Mouse (Mus musculus) hindbrain, embryonic 14.5 days (tissue): ENCODE measurements around the gene Elmod1. TPM values are rescaled to one million over a fixed set of nuclear protein-coding genes. Genes with fewer than 3 reads are reported as not detected.
A peak's percentile ranks its signal among the peaks of the same experiment; 100 is the strongest.
"Not testable (repeated sequence)": the region's sequence is repeated elsewhere in the genome, so short reads cannot be mapped to it uniquely, and the experiment has no call there.

Experiments used
- ATAC-seq: fragments of 200-750 bp; cut with Nextera tagmentation; 2 replicates; pipeline ENCODE4 v1.8.0; 2017; ENCODE audit warnings: moderate number of reproducible peaks, mild to moderate bottlenecking, moderate TSS enrichment, moderate library complexity; ENCODE audit not compliant: low FRiP score
- DNase-seq: peaks from one replicate; pipeline ENCODE4 v3.0.0-alpha.2; 2015; ENCODE audit warnings: low spot score
- H3K27ac ChIP-seq: fragments of 300-500 bp; sonication (generic); 2 replicates; pipeline ENCODE4 v1.5.1; 2014; ENCODE audit warnings: mild to moderate bottlenecking, moderate library complexity
- H3K27me3 ChIP-seq: fragments of 300-500 bp; sonication (generic); 2 replicates; pipeline ENCODE4 v1.6.1; 2014; ENCODE audit warnings: mild to moderate bottlenecking, low read length, mixed read lengths; ENCODE audit not compliant: control insufficient read depth, insufficient read depth
- H3K36me3 ChIP-seq: fragments of 300-500 bp; sonication (generic); replicated peaks from 2 replicates; pipeline ENCODE4 v1.6.1; 2014; ENCODE audit not compliant: control insufficient read depth, insufficient read depth
- H3K4me1 ChIP-seq: fragments of 300-500 bp; sonication (generic); replicated peaks from 2 replicates; pipeline ENCODE4 v1.6.1; 2014; ENCODE audit warnings: antibody characterized with exemption, low read length, mixed read lengths; ENCODE audit not compliant: control insufficient read depth, insufficient read depth
- H3K4me2 ChIP-seq: fragments of 300-500 bp; sonication (generic); replicated peaks from 2 replicates; pipeline ENCODE4 v1.6.1; 2014; ENCODE audit warnings: mild to moderate bottlenecking, moderate library complexity
- H3K4me3 ChIP-seq: fragments of 300-500 bp; sonication (generic); replicated peaks from 2 replicates; pipeline ENCODE4 v1.5.1; 2014; ENCODE audit warnings: mild to moderate bottlenecking, low read length
- H3K9ac ChIP-seq: fragments of 300-500 bp; sonication (generic); 2 replicates; pipeline ENCODE4 v1.6.1; 2014
- H3K9me3 ChIP-seq: fragments of 300-500 bp; sonication (generic); 2 replicates; pipeline ENCODE4 v1.6.1; 2016; ENCODE audit warnings: low read length; ENCODE audit not compliant: control insufficient read depth
- WGBS: fragments of 180-500 bp; shearing (Covaris S2); extraction: QIAGEN DNeasy Blood & Tissue Kit; methylation state at CpG from one replicate; pipeline ENCODE4 v1.1.7; 2014; 5-methylcytosine and 5-hydroxymethylcytosine counted together
- polyA plus RNA-seq: library from polyadenylated mRNA; unstranded; fragments of >200 nt; fragmentation: Nextera tagmentation; extraction: Ambion mirVana; gene quantifications from 2 replicates; pipeline ENCODE4 v1.2.1, GENCODE M21; 2014

Elmod1 gene
- polyA plus RNA-seq = 20.0 and 23.9 TPM in 2 replicates

DNA sequence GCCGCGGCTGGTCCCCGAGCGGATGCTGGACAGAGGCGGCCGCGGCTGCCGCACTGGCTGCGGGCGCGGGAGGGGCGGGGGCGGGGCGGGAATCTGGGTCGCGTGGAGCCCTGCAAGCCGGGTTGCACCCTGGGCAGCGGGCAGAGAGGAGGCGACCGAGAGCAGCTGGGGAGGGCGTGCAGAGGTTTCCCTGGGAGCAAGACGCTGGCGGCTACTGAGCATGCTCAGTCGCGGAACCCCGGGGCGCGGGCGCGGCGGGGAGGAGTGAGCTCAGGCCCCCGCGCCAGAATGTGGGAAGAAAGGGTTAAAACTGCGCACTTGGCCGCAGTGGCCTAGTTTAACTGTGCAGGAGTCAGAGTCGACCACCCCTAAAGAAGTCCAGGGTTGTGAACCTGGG is at the start of gene Elmod1:
Elmod1 (minus strand) TSS at position 180 of the 397 bp plus-strand sequence.
- ATAC-seq = peak; percentile 89
- Histone ChIP-seq H3K9ac (peak within 1 kb of the TSS; percentile 93), H3K9me3 (no peaks in the 10 kb centered on the region), H3K27ac (peak within 1 kb of the TSS; percentile 83), H3K27me3 (no peaks in the 10 kb centered on the region), H3K36me3 (no peaks in the 10 kb centered on the region), H3K4me3 (peak within 1 kb of the TSS; percentile 84), H3K4me2 (peak within 1 kb of the TSS; percentile 71), H3K4me1 (0 out of 2 replicates have a peak, but pooled peaks cover 10% of the 10 kb centered on the region)
- under 1% methylated on average over 36 of the region's 36 CpGs for WGBS
- DNase-seq = peak; percentile 65

DNA sequence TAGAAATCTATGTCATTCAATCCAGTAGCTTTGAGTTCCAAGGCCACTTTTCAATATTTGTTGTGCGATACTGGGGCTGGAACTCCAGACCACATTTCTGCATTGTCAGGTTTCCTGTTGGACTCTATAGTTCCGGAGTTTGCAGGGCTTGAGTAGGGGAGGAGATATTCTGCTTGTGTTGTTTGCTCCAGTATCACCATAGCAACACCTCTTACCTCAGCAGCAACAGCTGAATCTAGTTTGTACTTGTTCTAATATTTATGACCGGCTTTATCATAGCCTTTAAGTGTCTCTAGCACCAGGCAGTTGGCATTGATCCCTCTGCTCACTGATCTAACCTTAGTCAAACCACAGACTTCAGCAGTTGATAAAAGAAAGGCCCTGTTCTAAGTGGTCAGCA is 47.7 kb upstream of the Elmod1 start:
- no peak overlapping the region for H3K27ac ChIP-seq
- H3K9me3 ChIP-seq = no peaks in the 10 kb centered on the region
- H3K4me1 ChIP-seq = no peaks in the 10 kb centered on the region
- no peak overlapping the region for H3K4me2 ChIP-seq
- H3K36me3 ChIP-seq = no peaks in the 10 kb centered on the region
- 80% methylated on average over 3 of the region's 3 CpGs for WGBS
- H3K27me3 ChIP-seq = no peaks in the 10 kb centered on the region
- peak; percentile 24 for DNase-seq
- no peak for ATAC-seq
- H3K4me3 ChIP-seq = no peak overlapping the region
- H3K9ac ChIP-seq = no peak overlapping the region

DNA sequence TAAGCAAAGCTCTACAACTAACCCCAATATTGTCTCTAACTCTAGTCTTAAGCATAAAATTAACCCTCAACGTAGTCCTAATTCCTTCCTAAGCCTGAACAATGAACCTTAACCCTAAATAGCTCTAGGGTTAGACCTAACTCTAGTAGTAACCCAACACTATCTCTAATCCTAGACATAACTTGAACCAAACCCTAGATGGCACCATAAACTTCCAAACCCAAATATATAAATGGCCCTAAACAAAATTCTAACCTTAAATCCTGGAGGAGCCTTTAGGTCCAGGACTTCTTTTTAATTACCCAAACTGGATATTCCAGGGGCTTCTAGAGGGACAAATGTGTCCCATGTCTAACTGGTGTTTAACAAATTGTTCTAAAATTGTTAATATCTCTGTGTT is 19.4 kb upstream of the Elmod1 start:
- H3K27ac ChIP-seq = no peak overlapping the region

DNA sequence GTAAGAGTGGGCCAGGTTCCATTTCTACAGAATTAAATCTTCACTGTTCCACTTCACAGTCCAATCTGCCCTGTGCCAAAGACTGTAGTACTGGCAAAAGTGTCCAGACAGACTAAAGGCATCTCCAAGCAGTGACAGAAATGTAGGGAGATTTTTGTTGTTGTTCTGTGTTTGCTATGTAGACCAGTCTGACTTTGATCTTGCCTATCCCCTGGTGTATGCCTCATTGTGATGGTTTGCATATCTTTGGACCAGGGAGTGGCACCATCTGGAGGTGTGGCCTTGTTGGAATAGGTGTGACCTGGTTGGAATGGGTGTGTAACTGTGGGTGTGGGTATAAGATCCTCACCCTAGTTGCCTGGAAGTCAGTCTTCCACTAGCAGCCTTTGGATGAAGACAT is 17.5 kb upstream of the Elmod1 start:
- H3K9ac ChIP-seq, H3K4me3 ChIP-seq, ATAC-seq, H3K4me2 ChIP-seq, H3K27me3 ChIP-seq, H3K9me3 ChIP-seq, H3K27ac ChIP-seq, H3K4me1 ChIP-seq, H3K36me3 ChIP-seq, DNase-seq: not testable (repeated sequence)

More for the DNA sequence above, 19.4 kb upstream of the Elmod1 start:
- no peaks in the 10 kb centered on the region for H3K9me3 ChIP-seq
- no peak overlapping the region for H3K4me2 ChIP-seq
- 77% methylated on average over 1 of the region's 1 CpGs for WGBS
- ATAC-seq (no peak), DNase-seq (no peak)
- H3K27me3 ChIP-seq = no peaks in the 10 kb centered on the region
- H3K9ac ChIP-seq = no peak overlapping the region
- no peak overlapping the region for H3K4me3 ChIP-seq
- no peaks in the 10 kb centered on the region for H3K4me1 ChIP-seq
- no peaks in the 10 kb centered on the region for H3K36me3 ChIP-seq

DNA sequence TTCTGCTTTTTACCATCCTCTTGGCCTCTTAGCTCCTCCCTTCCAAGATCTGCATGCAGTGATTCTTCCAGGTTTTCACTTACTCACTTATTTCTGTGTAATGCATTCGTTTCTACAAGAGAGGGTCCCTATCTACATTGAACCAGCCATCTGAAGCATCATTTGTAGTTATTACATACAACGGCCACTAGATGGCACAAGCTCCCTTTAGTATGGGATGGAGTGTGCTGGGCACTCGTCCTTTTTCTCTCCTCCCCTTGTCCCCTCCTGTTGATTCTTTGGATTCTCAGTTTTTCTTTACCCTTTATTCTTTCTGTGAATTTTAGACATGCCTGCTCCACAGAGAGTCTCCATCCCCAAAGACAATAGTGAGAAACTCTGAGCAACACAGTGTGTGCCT is 15.8 kb upstream of the Elmod1 start:
- no peaks in the 10 kb centered on the region for H3K4me1 ChIP-seq
- peak; percentile 86 for DNase-seq
- H3K36me3 ChIP-seq = no peaks in the 10 kb centered on the region
- 6% methylated on average over 3 of the region's 3 CpGs for WGBS
- no peaks in the 10 kb centered on the region for H3K9me3 ChIP-seq
- no peak overlapping the region for H3K4me2 ChIP-seq
- no peaks in the 10 kb centered on the region for H3K27me3 ChIP-seq
- H3K4me3 ChIP-seq = no peak overlapping the region
- no peak overlapping the region for H3K27ac ChIP-seq
- ATAC-seq = peak; percentile 64; the same call in 1 of the 2 replicates
- no peak overlapping the region for H3K9ac ChIP-seq

DNA sequence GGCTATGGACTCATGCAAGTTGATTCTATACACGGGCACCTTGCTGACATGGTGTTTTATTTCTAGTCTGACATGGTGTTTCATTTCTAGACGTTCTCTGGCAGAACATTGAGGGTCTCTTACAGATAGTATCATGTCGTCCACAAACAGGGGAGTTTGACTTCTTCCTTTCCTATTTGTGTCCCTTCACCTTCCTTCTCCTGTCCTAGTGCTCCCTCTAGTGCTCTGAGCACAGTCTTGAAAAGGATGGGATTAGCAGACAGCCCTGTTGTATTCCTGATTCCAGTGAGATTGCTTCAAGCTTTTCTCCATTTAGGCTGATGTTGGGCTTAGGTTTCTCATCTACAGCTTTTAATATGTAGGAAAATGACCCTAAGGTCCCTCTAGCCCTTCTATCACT is 11.9 kb upstream of the Elmod1 start:
- WGBS = 39% methylated on average over 3 of the region's 3 CpGs
- no peaks in the 10 kb centered on the region for H3K27me3 ChIP-seq
- H3K9me3 ChIP-seq = no peaks in the 10 kb centered on the region
- H3K9ac ChIP-seq = no peak overlapping the region
- H3K4me2 ChIP-seq = no peak overlapping the region
- DNase-seq = peak; percentile 77
- ATAC-seq = peak; percentile 48; the same call in 1 of the 2 replicates
- no peaks in the 10 kb centered on the region for H3K36me3 ChIP-seq
- H3K4me3 ChIP-seq = no peak overlapping the region
- no peaks in the 10 kb centered on the region for H3K4me1 ChIP-seq
- H3K27ac ChIP-seq = no peak overlapping the region

DNA sequence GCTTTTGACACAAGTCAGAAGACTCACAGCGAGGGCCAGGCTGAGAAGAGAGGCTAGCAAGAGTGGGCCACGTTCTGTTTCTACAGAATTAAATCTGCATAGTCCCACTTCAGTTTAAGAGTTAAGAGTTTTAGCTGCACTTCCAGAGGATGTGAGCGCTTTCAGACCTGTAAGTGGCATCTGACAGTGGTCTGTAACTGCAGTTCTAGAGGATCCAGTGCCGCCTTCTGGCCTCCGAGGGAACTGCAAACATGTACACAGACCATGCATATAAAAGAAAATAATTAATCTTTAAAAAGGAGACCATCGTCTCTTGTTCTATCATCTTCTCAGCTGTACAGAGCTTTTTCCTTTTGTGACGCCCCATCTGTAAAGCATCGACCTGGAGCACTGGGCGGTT is 9.8 kb upstream of the Elmod1 start:
- H3K27ac ChIP-seq = no peak overlapping the region
- no peak overlapping the region for H3K4me2 ChIP-seq
- DNase-seq (peak; percentile 57), ATAC-seq (no peak; the same call in 1 of the 2 replicates)
- H3K9ac ChIP-seq = no peak overlapping the region
- whole genome bisulfite sequencing = 30% methylated on average over 9 of the region's 9 CpGs
- no peaks in the 10 kb centered on the region for H3K9me3 ChIP-seq
- H3K4me3 ChIP-seq = no peak overlapping the region
- no peaks in the 10 kb centered on the region for H3K36me3 ChIP-seq
- no peaks in the 10 kb centered on the region for H3K4me1 ChIP-seq
- no peaks in the 10 kb centered on the region for H3K27me3 ChIP-seq

DNA sequence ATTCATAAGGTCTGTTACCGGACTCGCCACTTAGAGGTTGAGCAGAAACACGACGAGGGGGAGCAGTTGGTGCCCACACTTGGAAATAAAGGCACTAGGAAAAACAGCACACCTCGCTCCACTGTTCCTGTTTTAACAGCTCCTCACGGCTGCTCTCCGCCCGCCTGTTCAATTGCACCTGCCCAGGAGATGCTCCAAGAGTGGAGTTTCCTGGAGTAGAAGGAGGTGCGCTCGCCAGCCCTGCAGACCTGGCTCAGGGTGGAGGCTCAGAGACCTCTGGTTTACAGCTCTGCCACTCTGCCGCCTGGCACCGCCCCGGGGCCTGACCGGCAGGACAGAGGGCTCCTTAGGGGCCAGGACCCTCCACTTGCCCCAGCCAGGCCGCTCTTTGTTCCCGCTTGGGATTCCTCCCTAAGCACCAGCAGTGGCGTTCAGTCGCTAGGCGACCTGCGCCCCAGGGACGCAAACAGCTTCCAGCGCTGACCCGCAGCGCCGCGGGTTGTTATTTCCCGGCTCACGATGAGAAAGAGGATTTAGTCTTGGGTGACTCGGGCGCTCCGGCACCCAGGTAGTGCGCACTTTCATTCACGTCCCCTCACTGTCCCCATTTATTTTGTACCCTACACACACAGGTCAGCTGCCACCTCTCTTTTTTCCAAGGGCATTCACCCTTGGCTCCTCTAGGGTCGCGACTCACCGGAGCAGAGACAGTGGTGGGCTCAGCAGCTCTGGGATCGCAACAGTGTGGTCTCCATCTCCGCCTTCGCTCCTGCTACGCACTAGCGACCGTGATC is 576 bp downstream of the Elmod1 start:
- no peaks in the 10 kb centered on the region for H3K36me3 ChIP-seq
- H3K4me2 ChIP-seq = peak overlapping the region; percentile 71
- peak overlapping the region; percentile 93 for H3K9ac ChIP-seq
- WGBS = 2% methylated on average over 42 of the region's 42 CpGs
- DNase-seq = peak; percentile 44
- ATAC-seq = peak; percentile 75
- no peaks in the 10 kb centered on the region for H3K9me3 ChIP-seq
- H3K4me1 ChIP-seq = 0 out of 2 replicates have a peak, but pooled peaks cover 10% of the 10 kb centered on the region
- H3K4me3 ChIP-seq = peak overlapping the region; percentile 84
- H3K27me3 ChIP-seq = no peaks in the 10 kb centered on the region
- peak overlapping the region; percentile 83 for H3K27ac ChIP-seq

DNA sequence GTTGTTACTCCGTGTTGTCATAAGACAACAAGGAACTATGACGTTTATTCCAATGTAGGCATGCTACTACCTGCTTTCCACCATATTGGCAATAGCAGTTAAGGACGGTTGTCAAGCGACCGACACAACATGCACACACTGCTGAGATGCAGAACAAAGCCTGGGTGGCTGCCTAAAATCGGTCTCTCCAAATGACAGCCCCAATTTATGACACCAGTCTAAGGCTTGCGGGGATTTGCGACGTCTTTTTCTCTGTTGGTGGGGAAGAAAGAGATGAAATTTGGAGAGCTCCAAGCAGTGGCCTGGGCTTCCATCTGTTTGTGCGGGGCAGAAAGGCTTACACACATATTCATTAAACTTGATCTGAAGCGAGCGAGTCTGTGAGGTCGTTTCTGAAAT is 1.2 kb downstream of the Elmod1 start:
- Histone ChIP-seq H3K4me2 (peak overlapping the region; percentile 71), H3K4me1 (0 out of 2 replicates have a peak, but pooled peaks cover 10% of the 10 kb centered on the region), H3K36me3 (no peaks in the 10 kb centered on the region), H3K27me3 (no peaks in the 10 kb centered on the region), H3K27ac (peak overlapping the region; percentile 83), H3K9ac (peak overlapping the region; percentile 93), H3K9me3 (no peaks in the 10 kb centered on the region), H3K4me3 (peak overlapping the region; percentile 84)
- ATAC-seq (peak; percentile 47; the same call in 1 of the 2 replicates), DNase-seq (peak; percentile 39)
- WGBS = 10% methylated on average over 13 of the region's 13 CpGs
